Mouse (Mus musculus): ENCODE results near the gene Ppp1r9b. TPM values are rescaled to one million over a fixed set of nuclear protein-coding genes. Genes with fewer than 3 reads are reported as not detected.

Gene Ppp1r9b
- total and polyA plus RNA-seq, 2 experiments = 2.6 to 3.6 TPM

- WGBS = 76% methylated on average over 11 of the region's 11 CpGs
- Histone ChIP-seq H3K79me2 (ENCODE audit: control insufficient read depth, insufficient read depth, low read length) (peaks cover 7% of the 10 kb centered on the region; the same call in 1 of the 2 replicates), H3K4me3 (ENCODE audit: insufficient read depth, low read depth, low read length) (no peak overlapping the region), H3K27ac (replicated peaks; ENCODE audit: insufficient read depth, low read depth, low read length) (no peak overlapping the region), H3K27me3 (ENCODE audit: control insufficient read depth, insufficient read depth, low read length) (peaks cover 10% of the 10 kb centered on the region), H3K36me3 (ENCODE audit: control insufficient read depth, insufficient read depth, low read length) (no peaks in the 10 kb centered on the region), H3K9ac (ENCODE audit: low read depth, low read length) (no peak overlapping the region), H3K4me1 (ENCODE audit: control insufficient read depth, insufficient read depth, low read length) (no peaks in the 10 kb centered on the region)
- no peak for DNase-seq (ENCODE audit: extremely low read depth, low read depth, low spot score)
- TF ChIP-seq CTCF (IDR thresholded peaks at IDR 0.05; ENCODE audit: low read depth, low read length) (no peak), POLR2A (IDR thresholded peaks at IDR 0.05; ENCODE audit: extremely low read depth, insufficient read depth, low read length) (no peak)
These were observed 4.3 kb downstream of the Ppp1r9b start for GRCm38 (mm10) chr11:94994947-94995772.

- Histone ChIP-seq H3K27ac (replicated peaks; ENCODE audit: insufficient read depth, low read depth, low read length) (no peak overlapping the region), H3K4me3 (ENCODE audit: insufficient read depth, low read depth, low read length) (no peak overlapping the region), H3K9ac (ENCODE audit: low read depth, low read length) (no peak overlapping the region), H3K79me2 (ENCODE audit: control insufficient read depth, insufficient read depth, low read length) (peaks cover 7% of the 10 kb centered on the region; the same call in 1 of the 2 replicates), H3K27me3 (ENCODE audit: control insufficient read depth, insufficient read depth, low read length) (peaks cover 10% of the 10 kb centered on the region), H3K4me1 (ENCODE audit: control insufficient read depth, insufficient read depth, low read length) (no peaks in the 10 kb centered on the region), H3K36me3 (ENCODE audit: control insufficient read depth, insufficient read depth, low read length) (no peaks in the 10 kb centered on the region)
- TF ChIP-seq POLR2A (IDR thresholded peaks at IDR 0.05; ENCODE audit: extremely low read depth, insufficient read depth, low read length) (no peak), CTCF (IDR thresholded peaks at IDR 0.05; ENCODE audit: low read depth, low read length) (no peak)
- DNase-seq (ENCODE audit: extremely low read depth, low read depth, low spot score) = no peak
- 78% methylated on average over 8 of the region's 8 CpGs for WGBS
These were observed 5.3 kb downstream of the Ppp1r9b start for GRCm38 (mm10) chr11:94996101-94996500.

- H3K27me3 ChIP-seq (ENCODE audit: control insufficient read depth, insufficient read depth, low read length) = peaks cover 5% of the 10 kb centered on the region; the same call in 1 of the 2 replicates
- no peak overlapping the region for H3K4me3 ChIP-seq (ENCODE audit: insufficient read depth, low read depth, low read length)
- TF ChIP-seq CTCF (IDR thresholded peaks at IDR 0.05; ENCODE audit: low read depth, low read length) (no peak), POLR2A (IDR thresholded peaks at IDR 0.05; ENCODE audit: extremely low read depth, insufficient read depth, low read length) (no peak)
- H3K79me2 ChIP-seq (ENCODE audit: control insufficient read depth, insufficient read depth, low read length) = peaks cover 7% of the 10 kb centered on the region; the same call in 1 of the 2 replicates
- H3K27ac ChIP-seq (replicated peaks; ENCODE audit: insufficient read depth, low read depth, low read length) = no peak overlapping the region
- H3K36me3 ChIP-seq (ENCODE audit: control insufficient read depth, insufficient read depth, low read length) = no peaks in the 10 kb centered on the region
- WGBS = 88% methylated on average over 6 of the region's 6 CpGs
- DNase-seq (ENCODE audit: extremely low read depth, low read depth, low spot score) = no peak
- no peak overlapping the region for H3K9ac ChIP-seq (ENCODE audit: low read depth, low read length)
- H3K4me1 ChIP-seq (ENCODE audit: control insufficient read depth, insufficient read depth, low read length) = no peaks in the 10 kb centered on the region
These were observed 6.1 kb downstream of the Ppp1r9b start for GRCm38 (mm10) chr11:94996984-94997383.

GRCm38 (mm10) chr11:94997596-94997995, 6.8 kb downstream of the Ppp1r9b start:
- Histone ChIP-seq H3K27me3 (ENCODE audit: control insufficient read depth, insufficient read depth, low read length) (no peaks in the 10 kb centered on the region), H3K36me3 (ENCODE audit: control insufficient read depth, insufficient read depth, low read length) (no peaks in the 10 kb centered on the region), H3K27ac (replicated peaks; ENCODE audit: insufficient read depth, low read depth, low read length) (no peak overlapping the region), H3K9ac (ENCODE audit: low read depth, low read length) (no peak overlapping the region), H3K4me3 (ENCODE audit: insufficient read depth, low read depth, low read length) (no peak overlapping the region), H3K79me2 (ENCODE audit: control insufficient read depth, insufficient read depth, low read length) (0 out of 2 replicates have a peak, but pooled peaks cover 3% of the 10 kb centered on the region), H3K4me1 (ENCODE audit: control insufficient read depth, insufficient read depth, low read length) (no peaks in the 10 kb centered on the region)
- TF ChIP-seq POLR2A (IDR thresholded peaks at IDR 0.05; ENCODE audit: extremely low read depth, insufficient read depth, low read length) = no peak
- TF ChIP-seq CTCF (IDR thresholded peaks at IDR 0.05; ENCODE audit: low read depth, low read length) = no peak
- DNase-seq (ENCODE audit: extremely low read depth, low read depth, low spot score) = no peak
- 34% methylated on average over 5 of the region's 5 CpGs for WGBS

- Histone ChIP-seq H3K4me1 (ENCODE audit: control insufficient read depth, insufficient read depth, low read length) (no peaks in the 10 kb centered on the region), H3K36me3 (ENCODE audit: control insufficient read depth, insufficient read depth, low read length) (no peaks in the 10 kb centered on the region), H3K27me3 (ENCODE audit: control insufficient read depth, insufficient read depth, low read length) (no peaks in the 10 kb centered on the region), H3K4me3 (ENCODE audit: insufficient read depth, low read depth, low read length) (no peak overlapping the region), H3K27ac (replicated peaks; ENCODE audit: insufficient read depth, low read depth, low read length) (no peak overlapping the region), H3K9ac (ENCODE audit: low read depth, low read length) (no peak overlapping the region), H3K79me2 (ENCODE audit: control insufficient read depth, insufficient read depth, low read length) (0 out of 2 replicates have a peak, but pooled peaks cover 3% of the 10 kb centered on the region)
- DNase-seq (ENCODE audit: extremely low read depth, low read depth, low spot score) = no peak
- 75% methylated on average over 16 of the region's 16 CpGs for WGBS
- TF ChIP-seq POLR2A (IDR thresholded peaks at IDR 0.05; ENCODE audit: extremely low read depth, insufficient read depth, low read length) (no peak), CTCF (IDR thresholded peaks at IDR 0.05; ENCODE audit: low read depth, low read length) (no peak)
These were observed 7.3 kb downstream of the Ppp1r9b start for GRCm38 (mm10) chr11:94998041-94998531.

GRCm38 (mm10) chr11:95000128-95000527, 9.3 kb downstream of the Ppp1r9b start:
- no peak for DNase-seq (ENCODE audit: extremely low read depth, low read depth, low spot score)
- Histone ChIP-seq H3K4me1 (ENCODE audit: control insufficient read depth, insufficient read depth, low read length) (no peaks in the 10 kb centered on the region), H3K27ac (replicated peaks; ENCODE audit: insufficient read depth, low read depth, low read length) (no peak overlapping the region), H3K4me3 (ENCODE audit: insufficient read depth, low read depth, low read length) (no peak overlapping the region), H3K36me3 (ENCODE audit: control insufficient read depth, insufficient read depth, low read length) (no peaks in the 10 kb centered on the region), H3K9ac (ENCODE audit: low read depth, low read length) (no peak overlapping the region), H3K27me3 (ENCODE audit: control insufficient read depth, insufficient read depth, low read length) (no peaks in the 10 kb centered on the region), H3K79me2 (ENCODE audit: control insufficient read depth, insufficient read depth, low read length) (0 out of 2 replicates have a peak, but pooled peaks cover under 1% of the 10 kb centered on the region)
- TF ChIP-seq POLR2A (IDR thresholded peaks at IDR 0.05; ENCODE audit: extremely low read depth, insufficient read depth, low read length) = no peak
- no peak for TF ChIP-seq CTCF (IDR thresholded peaks at IDR 0.05; ENCODE audit: low read depth, low read length)
- 79% methylated on average over 8 of the region's 8 CpGs for WGBS
